Mouse (Mus musculus) spleen, postnatal 4 days (tissue): Measurements from ENCODE around the gene Rbms2.
A peak's percentile ranks its signal among the peaks of the same experiment; 100 is the strongest.
"Not testable (repeated sequence)": the region's sequence is repeated elsewhere in the genome, so short reads cannot be mapped to it uniquely, and the experiment has no call there.

Experiments used
- DNase-seq, 2 experiments: peaks; one replicate each; pipeline ENCODE4 v3.0.0; 2022; ENCODE audit warnings: low spot score in 2 of 2

Gene Rbms2

GRCm38 (mm10) chr10:128091564-128092505 is 88.3 kb downstream of the Rbms2 start, which contains the start of gene Baz2a:
TSS of gene Baz2a (plus strand) at chr10:128091577.
- DNase-seq = peak; percentile 73 to 86

GRCm38 (mm10) chr10:128090651-128091563 is 89.2 kb downstream of the Rbms2 start:
- peak; percentile 91 to 96 for DNase-seq

GRCm38 (mm10) chr10:128089842-128090241 is 90.3 kb downstream of the Rbms2 start:
- no peak for DNase-seq

- DNase-seq = no peak
Measured at GRCm38 (mm10) chr10:128088181-128088580, 91.9 kb downstream of the Rbms2 start.

- not testable (repeated sequence) for DNase-seq
Measured at GRCm38 (mm10) chr10:128087216-128087615, 92.9 kb downstream of the Rbms2 start.

GRCm38 (mm10) chr10:128086391-128086790 is 93.7 kb downstream of the Rbms2 start:
- peak; percentile 44 to 72 for DNase-seq

- DNase-seq = no peak
Measured at GRCm38 (mm10) chr10:128084160-128084559, 95.9 kb downstream of the Rbms2 start.

GRCm38 (mm10) chr10:128083688-128084087 is 96.4 kb downstream of the Rbms2 start:
- peak; percentile 43 to 74 for DNase-seq

GRCm38 (mm10) chr10:128082880-128083421 is 97.1 kb downstream of the Rbms2 start, which contains the start of gene Atp5b:
TSS of gene Atp5b (plus strand) at chr10:128083273.
- DNase-seq = peak; percentile 98

GRCm38 (mm10) chr10:128082477-128082808 is 97.7 kb downstream of the Rbms2 start:
- DNase-seq = no peak

- DNase-seq = no peak
Measured at GRCm38 (mm10) chr10:128081807-128082476, 98.2 kb downstream of the Rbms2 start.
